Mouse (Mus musculus) testis, adult 2 months (tissue): Measurements from ENCODE around the gene Arhgef2. TPM values are rescaled to one million over a fixed set of nuclear protein-coding genes. Genes with fewer than 3 reads are reported as not detected.

ENCODE experiments used
- H3K27ac ChIP-seq: fragments of 200-500 bp; 2 replicates; pipeline ENCODE4 v1.5.1; 2012; ENCODE audit warnings: low read depth, low read length; ENCODE audit not compliant: control insufficient read depth, insufficient read depth
- H3K27me3 ChIP-seq: fragments of 200-500 bp; 2 replicates; pipeline ENCODE4 v1.6.1; 2012; ENCODE audit warnings: mild to moderate bottlenecking, low read length, moderate library complexity; ENCODE audit not compliant: control insufficient read depth, insufficient read depth
- H3K36me3 ChIP-seq: fragments of 200-500 bp; 2 replicates; pipeline ENCODE4 v1.6.1; 2012; ENCODE audit warnings: mild to moderate bottlenecking, low read length; ENCODE audit not compliant: control insufficient read depth, insufficient read depth
- H3K4me1 ChIP-seq: fragments of 200-500 bp; 2 replicates; pipeline ENCODE4 v1.6.1; 2012; ENCODE audit warnings: low read length; ENCODE audit not compliant: control insufficient read depth, insufficient read depth
- H3K4me3 ChIP-seq: fragments of 200-500 bp; 2 replicates; pipeline ENCODE4 v1.5.1; 2012; ENCODE audit warnings: low read depth, mild to moderate bottlenecking, low read length, moderate library complexity, mixed read lengths; ENCODE audit not compliant: control insufficient read depth
- CTCF ChIP-seq: fragments of 200-500 bp; IDR thresholded peaks from 2 replicates; pipeline ENCODE4 v1.5.1; 2012; ENCODE audit warnings: low read depth, mild to moderate bottlenecking, inconsistent platforms, low read length, moderate library complexity; ENCODE audit not compliant: control insufficient read depth, insufficient read depth, insufficient replicate concordance
- POLR2A ChIP-seq: fragments of 200-500 bp; IDR thresholded peaks from 2 replicates; pipeline ENCODE4 v1.6.1; 2012; ENCODE audit warnings: low read depth, mild to moderate bottlenecking, inconsistent platforms, low read length, moderate library complexity; ENCODE audit not compliant: control insufficient read depth
- polyA plus RNA-seq: library from polyadenylated mRNA; depleted of rRNA; stranded (reverse); fragments of >200 nt; gene quantifications from 2 replicates; pipeline ENCODE4 v1.2.3, GENCODE M21; 2012

Gene Arhgef2
- polyA plus RNA-seq, 1 experiment, result 512 TPM

DNA sequence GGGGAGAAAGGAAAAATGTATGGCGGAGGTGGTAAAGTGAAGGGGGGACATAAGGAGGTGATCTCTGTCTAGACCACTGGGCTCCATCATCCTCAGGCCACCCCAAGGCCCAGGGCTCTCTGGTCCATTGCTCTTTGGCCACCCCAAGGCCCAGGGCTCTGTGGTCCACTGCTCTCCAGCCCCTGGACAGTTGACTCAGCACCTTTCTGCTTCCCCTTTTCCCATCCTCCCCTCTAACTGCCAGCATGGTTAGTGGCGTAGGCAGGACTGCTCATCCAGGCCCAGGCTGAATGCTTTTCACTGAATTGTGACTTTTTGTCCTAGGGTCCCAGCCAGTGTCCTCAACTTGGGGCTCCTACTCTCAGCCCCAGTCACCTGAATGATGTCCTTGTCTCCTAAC lies 21.8 kb downstream of the Arhgef2 start:
- Histone ChIP-seq H3K4me3 (no peak overlapping the region), H3K27me3 (no peaks in the 10 kb centered on the region), H3K27ac (no peak overlapping the region), H3K4me1 (peaks cover 4% of the 10 kb centered on the region), H3K36me3 (no peaks in the 10 kb centered on the region)
- no peak for TF ChIP-seq CTCF
- no peak for TF ChIP-seq POLR2A

GRCm38 (mm10) chr3:88628766-88629165 lies 23.0 kb downstream of the Arhgef2 start:
- H3K27ac ChIP-seq, result no peak overlapping the region
- no peak overlapping the region for H3K4me3 ChIP-seq
- H3K27me3 ChIP-seq, result no peaks in the 10 kb centered on the region
- TF ChIP-seq CTCF, result no peak
- TF ChIP-seq POLR2A, result no peak
- no peaks in the 10 kb centered on the region for H3K36me3 ChIP-seq
- peaks cover 2% of the 10 kb centered on the region; the same call in 1 of the 2 replicates for H3K4me1 ChIP-seq

DNA sequence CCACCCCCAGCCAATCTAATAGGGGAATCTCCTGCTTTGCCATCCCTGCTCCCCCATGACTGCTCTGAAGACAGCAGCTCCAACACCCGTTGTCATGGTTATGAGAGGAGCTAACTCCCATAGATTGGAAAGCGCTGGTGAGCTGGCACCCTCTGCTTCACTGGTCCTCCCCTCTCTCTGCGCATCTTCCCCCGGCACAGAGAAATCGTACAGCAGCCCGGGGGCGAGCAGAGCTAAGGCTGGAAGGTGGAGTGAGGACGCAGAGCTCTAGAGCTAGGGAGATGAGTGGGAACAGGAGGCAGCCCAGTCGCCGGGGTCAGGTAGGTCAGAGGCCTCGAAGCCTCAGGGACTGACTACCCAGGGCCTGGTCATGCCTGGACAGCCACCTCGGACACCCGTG lies 23.5 kb downstream of the Arhgef2 start:
- Histone ChIP-seq H3K27me3 (no peaks in the 10 kb centered on the region), H3K4me3 (no peak overlapping the region), H3K4me1 (peaks cover 2% of the 10 kb centered on the region; the same call in 1 of the 2 replicates), H3K36me3 (no peaks in the 10 kb centered on the region), H3K27ac (no peak overlapping the region)
- TF ChIP-seq POLR2A, result no peak
- no peak for TF ChIP-seq CTCF

- no peaks in the 10 kb centered on the region for H3K27me3 ChIP-seq
- TF ChIP-seq POLR2A (no peak), CTCF (no peak)
- no peak overlapping the region for H3K4me3 ChIP-seq
- 0 out of 2 replicates have a peak, but pooled peaks cover 2% of the 10 kb centered on the region for H3K4me1 ChIP-seq
- H3K36me3 ChIP-seq, result no peaks in the 10 kb centered on the region
- no peak overlapping the region for H3K27ac ChIP-seq
These were observed 24.3 kb downstream of the Arhgef2 start for GRCm38 (mm10) chr3:88630018-88630417.

DNA sequence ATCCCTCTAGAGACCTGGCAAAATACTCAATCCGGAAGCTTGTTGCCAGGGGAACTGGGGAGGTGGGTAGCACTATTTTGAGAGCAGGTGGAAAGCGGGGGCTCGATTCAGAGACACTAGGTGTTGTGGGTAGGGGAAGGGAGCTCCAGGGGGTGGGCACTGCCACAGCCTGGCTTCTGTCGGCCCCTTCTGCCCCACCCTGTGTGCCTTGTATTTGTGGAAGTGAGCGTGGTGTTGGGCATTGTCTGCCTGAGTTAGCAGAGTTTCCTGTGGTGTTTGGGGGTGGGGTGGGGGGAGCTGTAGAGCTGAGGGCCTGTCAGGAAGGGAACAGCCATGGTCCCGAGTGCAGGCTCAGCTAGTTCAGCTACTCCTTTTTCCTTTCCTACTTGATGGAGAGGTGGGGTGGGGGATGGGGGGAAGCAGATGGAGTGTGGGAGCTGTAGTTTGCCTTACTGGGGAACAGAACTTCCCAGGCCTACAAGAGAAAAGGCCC lies 25.1 kb downstream of the Arhgef2 start:
- H3K36me3 ChIP-seq, result no peaks in the 10 kb centered on the region
- no peaks in the 10 kb centered on the region for H3K27me3 ChIP-seq
- TF ChIP-seq POLR2A (no peak), CTCF (no peak)
- 0 out of 2 replicates have a peak, but pooled peaks cover 2% of the 10 kb centered on the region for H3K4me1 ChIP-seq
- H3K4me3 ChIP-seq, result no peak overlapping the region
- H3K27ac ChIP-seq, result no peak overlapping the region

- no peaks in the 10 kb centered on the region for H3K36me3 ChIP-seq
- TF ChIP-seq POLR2A (no peak), CTCF (peak; percentile 46; the same call in 1 of the 2 replicates)
- H3K27ac ChIP-seq, result no peak overlapping the region
- no peak overlapping the region for H3K4me3 ChIP-seq
- no peaks in the 10 kb centered on the region for H3K27me3 ChIP-seq
- 0 out of 2 replicates have a peak, but pooled peaks cover 2% of the 10 kb centered on the region for H3K4me1 ChIP-seq
These were observed 26.3 kb downstream of the Arhgef2 start for GRCm38 (mm10) chr3:88631921-88632587.

DNA sequence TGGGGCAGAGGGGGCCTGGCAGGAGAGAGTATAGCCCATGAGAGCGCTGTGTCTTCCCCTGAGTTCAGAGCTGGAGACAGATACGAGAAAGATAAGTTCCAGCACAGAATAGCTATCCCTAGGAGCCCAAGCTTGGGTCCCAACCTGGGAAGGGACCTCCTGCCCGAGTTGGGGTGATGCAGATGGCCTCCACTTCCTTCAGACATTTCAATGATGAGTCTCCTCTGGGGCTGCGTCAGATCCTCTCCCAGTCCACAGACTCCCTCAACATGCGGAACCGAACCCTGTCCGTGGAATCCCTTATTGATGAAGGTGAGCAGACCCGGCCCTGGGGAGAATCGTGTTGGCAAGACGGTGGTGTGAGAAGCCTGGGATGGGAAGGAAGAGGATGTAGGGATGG lies 27.3 kb downstream of the Arhgef2 start:
- Histone ChIP-seq H3K4me1 (0 out of 2 replicates have a peak, but pooled peaks cover 2% of the 10 kb centered on the region), H3K27ac (no peak overlapping the region), H3K27me3 (no peaks in the 10 kb centered on the region), H3K36me3 (no peaks in the 10 kb centered on the region), H3K4me3 (no peak overlapping the region)
- TF ChIP-seq POLR2A, result no peak
- TF ChIP-seq CTCF, result no peak
